Mouse (Mus musculus) neural tube, embryonic 10.5 days (tissue): Measurements from ENCODE around the gene Pecam1.
"Not testable (repeated sequence)": the region's sequence is repeated elsewhere in the genome, so short reads cannot be mapped to it uniquely, and the experiment has no call there.

Experiments used
- DNase-seq: peaks from one replicate; pipeline ENCODE4 v3.0.0-alpha.2; 2017; ENCODE audit warnings: low spot score; ENCODE audit errors: extremely low spot score

The Pecam1 gene

GRCm38 (mm10) chr11:106773061-106773460 lies 22.6 kb upstream of the Pecam1 start:
- DNase-seq = no peak

- DNase-seq = no peak
These were observed 20.0 kb upstream of the Pecam1 start for GRCm38 (mm10) chr11:106770195-106770974.

GRCm38 (mm10) chr11:106767516-106767915 lies 17.1 kb upstream of the Pecam1 start:
- no peak for DNase-seq

- DNase-seq = no peak
These were observed 16.3 kb upstream of the Pecam1 start for GRCm38 (mm10) chr11:106766611-106767162.

- DNase-seq = no peak
These were observed 12.4 kb upstream of the Pecam1 start for GRCm38 (mm10) chr11:106762800-106763185.

- no peak for DNase-seq
These were observed 11.8 kb upstream of the Pecam1 start for GRCm38 (mm10) chr11:106762139-106762799.

GRCm38 (mm10) chr11:106760511-106760910 lies 10.1 kb upstream of the Pecam1 start:
- DNase-seq = no peak

- DNase-seq = no peak
These were observed 8.6 kb upstream of the Pecam1 start for GRCm38 (mm10) chr11:106759028-106759427.

GRCm38 (mm10) chr11:106755583-106755982 lies 5.2 kb upstream of the Pecam1 start:
- DNase-seq = no peak

- no peak for DNase-seq
These were observed 2.9 kb upstream of the Pecam1 start for GRCm38 (mm10) chr11:106753314-106753713.

GRCm38 (mm10) chr11:106752103-106752502 lies 1.7 kb upstream of the Pecam1 start:
- DNase-seq = no peak

GRCm38 (mm10) chr11:106751039-106752018 lies 901 bp upstream of the Pecam1 start, which contains the start of gene Milr1:
Milr1 (plus strand) TSS chr11:106751226.
- no peak for DNase-seq

GRCm38 (mm10) chr11:106749557-106750120 lies 789 bp downstream of the Pecam1 start:
- DNase-seq = not testable (repeated sequence)

GRCm38 (mm10) chr11:106744949-106745348 lies 5.5 kb downstream of the Pecam1 start:
- DNase-seq = no peak

GRCm38 (mm10) chr11:106742388-106742841 lies 8.0 kb downstream of the Pecam1 start:
- DNase-seq = no peak

GRCm38 (mm10) chr11:106741826-106742225 lies 8.6 kb downstream of the Pecam1 start:
- DNase-seq = no peak

GRCm38 (mm10) chr11:106741232-106741631 lies 9.2 kb downstream of the Pecam1 start:
- DNase-seq = peak; percentile 41

- not testable (repeated sequence) for DNase-seq
These were observed 9.7 kb downstream of the Pecam1 start for GRCm38 (mm10) chr11:106740724-106741123.

GRCm38 (mm10) chr11:106739116-106739515 lies 11.3 kb downstream of the Pecam1 start:
- no peak for DNase-seq

GRCm38 (mm10) chr11:106737178-106737621 lies 13.2 kb downstream of the Pecam1 start:
- DNase-seq = no peak

- DNase-seq = no peak
These were observed 13.8 kb downstream of the Pecam1 start for GRCm38 (mm10) chr11:106736614-106737013.
